Mouse (Mus musculus) hindbrain, embryonic 12.5 days (tissue): ENCODE data around the gene Mrc2. TPM values are rescaled to one million over a fixed set of nuclear protein-coding genes. Genes with fewer than 3 reads are reported as not detected.
A peak's percentile ranks its signal among the peaks of the same experiment; 100 is the strongest.

Source experiments
- ATAC-seq: fragments of 200-750 bp; cut with Nextera tagmentation; 2 replicates; pipeline ENCODE4 v1.8.0; 2017; ENCODE audit warnings: moderate TSS enrichment; ENCODE audit not compliant: low FRiP score
- H3K27ac ChIP-seq: fragments of 300-500 bp; sonication (generic); 2 replicates; pipeline ENCODE4 v1.5.1; 2016; ENCODE audit warnings: mild to moderate bottlenecking
- H3K27me3 ChIP-seq: fragments of 300-500 bp; sonication (generic); 2 replicates; pipeline ENCODE4 v1.6.1; 2016; ENCODE audit warnings: mild to moderate bottlenecking
- H3K36me3 ChIP-seq: fragments of 300-500 bp; sonication (generic); 2 replicates; pipeline ENCODE4 v1.6.1; 2016; ENCODE audit warnings: mild to moderate bottlenecking
- H3K4me1 ChIP-seq: fragments of 300-500 bp; sonication (generic); 2 replicates; pipeline ENCODE4 v1.6.1; 2016
- H3K4me2 ChIP-seq: fragments of 300-500 bp; sonication (generic); replicated peaks from 2 replicates; pipeline ENCODE4 v1.6.1; 2016; ENCODE audit warnings: mild to moderate bottlenecking
- H3K4me3 ChIP-seq: fragments of 300-500 bp; sonication (generic); 2 replicates; pipeline ENCODE4 v1.5.1; 2016; ENCODE audit warnings: mild to moderate bottlenecking
- H3K9ac ChIP-seq: fragments of 300-500 bp; sonication (generic); 2 replicates; pipeline ENCODE4 v1.6.1; 2016; ENCODE audit warnings: mild to moderate bottlenecking, moderate library complexity
- H3K9me3 ChIP-seq: fragments of 300-500 bp; sonication (generic); replicated peaks from 2 replicates; pipeline ENCODE4 v1.6.1; 2016; ENCODE audit warnings: mild to moderate bottlenecking
- WGBS: fragments of 180-500 bp; shearing (Covaris S2); methylation state at CpG from one replicate; pipeline ENCODE4 v1.1.7; 2016; 5-methylcytosine and 5-hydroxymethylcytosine counted together
- polyA plus RNA-seq: library from polyadenylated mRNA; unstranded; fragments of >200 nt; fragmentation: Nextera tagmentation; extraction: Ambion mirVana; gene quantifications from 2 replicates; pipeline ENCODE4 v1.2.1, GENCODE M21; 2016

Mrc2 gene
- polyA plus RNA-seq, 1 experiment from 2014 or later: 21.5 TPM

DNA sequence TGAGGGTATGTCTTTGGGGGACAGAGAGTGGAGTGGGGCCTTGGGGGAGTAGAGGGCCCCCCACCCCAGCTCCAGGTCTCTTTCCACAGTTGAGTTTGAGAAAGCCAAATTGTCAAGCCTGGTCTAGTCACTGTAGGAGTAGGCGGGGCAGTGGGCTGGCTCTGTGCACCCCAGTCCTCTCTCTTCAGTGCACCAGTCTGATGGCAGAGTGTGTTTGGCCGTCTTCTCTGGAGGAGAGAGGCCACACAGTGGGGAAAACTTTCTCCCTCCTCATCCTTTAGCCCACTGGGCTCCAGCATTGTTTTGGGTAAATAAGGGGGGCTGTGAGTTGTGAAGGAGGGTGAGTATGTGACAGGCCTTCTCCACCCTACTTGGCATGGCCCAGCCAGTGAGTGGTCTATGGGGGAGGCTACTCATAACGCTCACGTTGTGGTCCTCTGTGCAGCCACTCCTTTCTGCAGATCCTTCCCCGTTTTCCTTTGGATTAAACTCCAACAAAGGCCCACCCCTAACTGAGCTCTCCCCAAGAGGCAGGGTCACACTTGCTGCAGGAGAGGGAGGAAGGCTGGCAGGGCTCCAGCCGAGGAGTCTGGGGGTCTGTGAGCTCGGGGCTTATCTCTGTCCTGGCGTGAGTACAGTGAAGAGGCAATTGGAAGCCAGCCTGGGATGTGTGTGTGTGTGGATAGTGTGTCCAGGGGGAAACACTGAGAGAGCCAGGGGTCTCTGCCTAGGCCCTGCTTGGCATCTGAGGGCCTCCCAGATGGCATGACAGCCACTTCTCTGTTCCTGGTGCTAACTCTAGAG lies 41.6 kb downstream of the Mrc2 start:
- Histone ChIP-seq H3K9me3 (no peaks in the 10 kb centered on the region), H3K4me1 (peaks cover 20% of the 10 kb centered on the region), H3K4me3 (no peak overlapping the region), H3K36me3 (no peaks in the 10 kb centered on the region; the same call in 1 of the 2 replicates), H3K9ac (no peak overlapping the region), H3K27ac (peak overlapping the region; percentile 7; the same call in 1 of the 2 replicates), H3K27me3 (no peaks in the 10 kb centered on the region), H3K4me2 (no peak overlapping the region)
- WGBS: 63% methylated on average over 8 of the region's 8 CpGs
- no peak for ATAC-seq

DNA sequence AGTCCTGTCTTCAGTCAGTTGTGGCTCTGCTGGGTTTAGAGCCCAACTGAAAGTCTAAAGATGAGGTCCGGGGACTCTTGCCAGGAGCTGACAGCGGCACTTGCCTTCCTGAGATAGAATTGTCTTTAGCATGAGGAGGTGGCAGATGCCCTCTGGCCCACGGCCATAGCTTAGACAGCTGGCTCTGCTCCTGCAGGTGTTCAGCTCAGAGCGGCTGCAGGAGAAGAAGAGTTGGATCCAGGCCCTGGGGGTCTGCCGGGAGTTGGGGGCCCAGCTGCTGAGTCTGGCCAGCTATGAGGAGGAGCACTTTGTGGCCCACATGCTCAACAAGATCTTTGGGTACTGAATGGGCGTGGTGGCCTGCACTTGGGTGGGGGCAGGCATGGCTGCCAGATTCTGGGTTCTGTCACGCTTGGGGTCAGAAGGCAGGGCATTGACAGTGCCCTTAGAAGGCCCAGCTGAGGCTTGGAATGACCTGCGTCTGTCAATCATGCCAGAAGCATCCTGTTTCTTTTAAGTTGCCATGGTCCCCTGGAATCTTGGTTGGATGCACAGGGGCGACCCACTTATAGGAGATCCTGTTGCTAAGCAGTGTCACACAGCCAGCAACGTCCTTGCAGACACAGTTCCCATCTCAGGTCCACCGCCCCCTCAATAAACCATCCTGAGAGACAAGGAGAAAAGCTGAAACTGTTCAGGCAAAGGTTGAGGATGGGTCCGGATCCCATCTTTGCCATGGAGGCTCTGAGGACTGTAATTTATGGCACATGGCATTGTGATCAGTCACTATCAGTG lies 46.4 kb downstream of the Mrc2 start:
- H3K4me3 ChIP-seq: no peak overlapping the region
- ATAC-seq: no peak
- no peaks in the 10 kb centered on the region for H3K27me3 ChIP-seq
- 0 out of 2 replicates have a peak, but pooled peaks cover 6% of the 10 kb centered on the region for H3K4me1 ChIP-seq
- H3K9me3 ChIP-seq: no peaks in the 10 kb centered on the region
- peaks cover 7% of the 10 kb centered on the region; the same call in 1 of the 2 replicates for H3K36me3 ChIP-seq
- no peak overlapping the region for H3K27ac ChIP-seq
- H3K9ac ChIP-seq: no peak overlapping the region
- WGBS: 72% methylated on average over 12 of the region's 12 CpGs
- no peak overlapping the region for H3K4me2 ChIP-seq

DNA sequence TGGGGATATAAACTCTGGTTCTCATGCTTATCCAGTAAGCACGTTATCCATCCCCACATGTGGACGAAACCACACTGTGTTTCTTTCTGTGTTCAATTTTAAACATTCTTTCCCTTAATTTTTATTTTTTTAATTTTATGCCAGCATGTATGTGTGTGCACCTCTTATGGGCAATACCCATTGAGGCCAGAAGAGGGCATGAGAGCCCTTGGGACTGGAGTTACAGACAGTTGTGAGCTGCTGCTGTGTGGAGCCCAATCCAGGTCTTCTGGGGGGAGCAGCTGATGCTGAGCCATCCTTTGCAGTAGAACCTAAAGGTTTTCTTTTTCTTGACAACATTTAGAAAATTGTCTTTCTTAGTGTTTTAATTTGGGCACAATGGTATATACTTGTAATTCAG lies 52.8 kb downstream of the Mrc2 start:
- H3K4me2 ChIP-seq: no peak overlapping the region
- WGBS: 82% methylated on average over 2 of the region's 2 CpGs
- no peak overlapping the region for H3K9ac ChIP-seq
- H3K4me3 ChIP-seq: no peak overlapping the region
- no peaks in the 10 kb centered on the region for H3K4me1 ChIP-seq
- ATAC-seq: no peak
- H3K27ac ChIP-seq: no peak overlapping the region
- no peaks in the 10 kb centered on the region for H3K9me3 ChIP-seq
- no peaks in the 10 kb centered on the region for H3K27me3 ChIP-seq
- peaks cover 26% of the 10 kb centered on the region; the same call in 1 of the 2 replicates for H3K36me3 ChIP-seq

DNA sequence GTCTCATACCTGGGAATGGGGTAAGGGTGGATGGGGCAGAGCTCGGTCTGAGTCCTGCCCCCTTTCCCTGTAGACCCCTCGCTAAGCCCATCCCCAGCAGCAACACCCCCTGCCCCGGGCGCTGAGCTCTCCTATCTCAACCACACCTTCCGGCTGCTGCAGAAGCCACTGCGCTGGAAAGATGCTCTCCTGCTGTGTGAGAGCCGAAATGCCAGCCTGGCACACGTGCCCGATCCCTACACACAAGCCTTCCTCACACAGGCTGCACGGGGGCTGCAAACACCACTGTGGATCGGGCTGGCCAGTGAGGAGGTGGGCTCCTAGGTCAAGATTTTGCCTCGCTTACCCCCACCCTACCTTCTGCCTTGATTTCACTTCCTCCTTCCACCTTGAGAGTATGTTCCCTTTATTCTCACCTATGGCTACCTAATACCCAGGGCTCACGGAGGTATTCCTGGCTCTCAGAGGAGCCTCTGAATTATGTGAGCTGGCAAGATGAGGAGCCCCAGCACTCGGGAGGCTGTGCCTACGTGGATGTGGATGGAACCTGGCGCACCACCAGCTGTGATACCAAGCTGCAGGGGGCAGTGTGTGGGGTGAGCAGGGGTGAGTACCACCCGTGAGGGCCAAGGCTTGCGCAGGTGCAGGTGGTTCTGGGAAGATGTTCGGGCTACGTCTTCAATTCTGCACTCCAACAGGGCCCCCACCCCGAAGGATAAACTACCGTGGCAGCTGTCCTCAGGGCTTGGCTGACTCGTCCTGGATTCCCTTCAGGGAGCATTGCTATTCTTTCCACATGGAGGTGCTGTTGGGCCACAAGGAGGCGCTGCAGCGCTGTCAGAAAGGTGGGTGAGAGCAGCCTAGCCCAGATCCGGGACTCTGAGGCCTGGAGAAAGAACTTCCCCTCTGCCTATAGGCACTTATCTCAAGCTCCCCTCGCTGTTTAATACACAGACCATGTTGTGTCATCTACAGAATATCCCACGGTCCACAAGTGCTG lies 55.0 kb downstream of the Mrc2 start:
- Histone ChIP-seq H3K4me1 (peaks cover 10% of the 10 kb centered on the region; the same call in 1 of the 2 replicates), H3K9me3 (no peaks in the 10 kb centered on the region), H3K27me3 (no peaks in the 10 kb centered on the region), H3K4me2 (no peak overlapping the region), H3K36me3 (peaks cover 19% of the 10 kb centered on the region; the same call in 1 of the 2 replicates), H3K4me3 (no peak overlapping the region), H3K27ac (no peak overlapping the region), H3K9ac (no peak overlapping the region)
- WGBS: 62% methylated on average over 28 of the region's 28 CpGs
- ATAC-seq: peak; percentile 70

DNA sequence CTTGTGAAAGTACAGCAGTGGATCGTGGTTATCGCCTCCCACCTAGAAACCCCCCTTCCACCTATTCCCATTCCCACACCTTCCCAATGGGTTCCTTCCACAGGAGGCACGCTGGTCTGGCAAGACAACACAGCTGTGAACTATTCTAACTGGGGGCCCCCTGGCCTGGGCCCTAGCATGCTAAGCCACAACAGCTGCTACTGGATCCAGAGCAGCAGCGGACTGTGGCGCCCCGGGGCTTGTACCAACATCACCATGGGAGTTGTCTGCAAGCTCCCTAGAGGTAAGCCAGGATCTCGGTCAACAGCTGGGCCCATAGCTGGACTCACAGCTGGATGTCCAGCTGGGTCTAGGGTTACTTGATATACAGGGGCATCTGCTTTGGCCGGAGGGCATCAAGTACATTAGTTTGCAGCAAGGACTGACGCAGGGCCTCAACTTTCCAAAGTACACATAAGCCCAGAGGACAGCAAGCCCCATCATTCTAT lies 56.1 kb downstream of the Mrc2 start:
- Histone ChIP-seq H3K4me2 (no peak overlapping the region), H3K9ac (no peak overlapping the region), H3K4me1 (peaks cover 15% of the 10 kb centered on the region; the same call in 1 of the 2 replicates), H3K36me3 (peaks cover 19% of the 10 kb centered on the region; the same call in 1 of the 2 replicates), H3K9me3 (no peaks in the 10 kb centered on the region), H3K27me3 (no peaks in the 10 kb centered on the region), H3K27ac (no peak overlapping the region), H3K4me3 (no peak overlapping the region)
- no peak for ATAC-seq
- WGBS: 92% methylated on average over 9 of the region's 9 CpGs

DNA sequence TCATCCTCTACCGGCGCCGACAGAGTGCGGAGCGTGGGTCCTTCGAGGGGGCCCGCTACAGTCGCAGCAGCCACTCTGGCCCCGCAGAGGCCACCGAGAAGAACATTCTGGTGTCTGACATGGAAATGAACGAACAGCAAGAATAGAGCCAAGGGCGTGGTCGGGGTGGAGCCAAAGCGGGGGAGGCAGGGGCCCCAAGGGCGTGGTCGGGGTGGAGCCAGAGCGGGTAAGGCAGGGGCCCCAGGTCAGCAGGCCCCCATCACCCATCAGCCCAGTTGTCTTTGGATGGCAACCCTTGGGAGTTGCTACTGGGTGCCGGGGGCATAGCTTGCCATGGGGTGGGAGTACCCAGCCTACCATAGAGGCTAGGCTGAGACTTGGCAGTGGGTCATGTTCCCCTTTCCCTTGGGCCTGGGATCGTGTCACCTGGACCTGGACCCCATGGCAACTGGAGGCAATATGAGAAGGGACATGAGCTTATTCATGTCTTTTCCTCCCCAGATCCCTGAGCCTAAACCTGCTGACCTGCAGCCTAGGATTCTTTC lies 57.4 kb downstream of the Mrc2 start:
- H3K4me2 ChIP-seq: no peak overlapping the region
- no peak overlapping the region for H3K4me3 ChIP-seq
- H3K9me3 ChIP-seq: no peaks in the 10 kb centered on the region
- H3K4me1 ChIP-seq: peaks cover 15% of the 10 kb centered on the region; the same call in 1 of the 2 replicates
- H3K27ac ChIP-seq: no peak overlapping the region
- H3K9ac ChIP-seq: no peak overlapping the region
- no peaks in the 10 kb centered on the region for H3K27me3 ChIP-seq
- no peak for ATAC-seq
- peaks cover 19% of the 10 kb centered on the region; the same call in 1 of the 2 replicates for H3K36me3 ChIP-seq
- 94% methylated on average over 19 of the region's 19 CpGs for WGBS

DNA sequence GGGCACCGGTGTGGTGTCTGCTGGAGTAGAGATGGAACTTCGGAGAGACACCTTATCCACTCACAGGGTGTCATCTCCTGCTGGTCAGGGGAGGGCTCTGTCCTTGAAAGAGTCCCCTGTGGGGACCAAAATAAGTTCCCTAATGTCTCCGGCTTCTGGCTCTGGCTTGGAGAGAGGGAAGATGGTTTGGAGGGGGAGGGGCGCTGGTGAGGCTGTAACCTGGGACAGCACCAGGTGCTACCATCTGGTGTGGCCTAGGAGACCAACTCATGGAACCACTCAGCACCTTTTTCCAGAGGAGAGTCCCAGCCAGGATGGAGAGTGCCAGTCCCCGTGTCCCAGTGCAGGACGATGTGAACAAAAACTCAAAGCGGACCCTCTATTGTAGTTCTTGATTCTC lies 58.2 kb downstream of the Mrc2 start:
- WGBS: 88% methylated on average over 7 of the region's 7 CpGs
- ATAC-seq: no peak
- Histone ChIP-seq H3K27me3 (no peaks in the 10 kb centered on the region), H3K4me1 (peaks cover 15% of the 10 kb centered on the region; the same call in 1 of the 2 replicates), H3K36me3 (peaks cover 19% of the 10 kb centered on the region; the same call in 1 of the 2 replicates), H3K9me3 (no peaks in the 10 kb centered on the region), H3K9ac (no peak overlapping the region), H3K4me2 (no peak overlapping the region), H3K4me3 (no peak overlapping the region), H3K27ac (no peak overlapping the region)

DNA sequence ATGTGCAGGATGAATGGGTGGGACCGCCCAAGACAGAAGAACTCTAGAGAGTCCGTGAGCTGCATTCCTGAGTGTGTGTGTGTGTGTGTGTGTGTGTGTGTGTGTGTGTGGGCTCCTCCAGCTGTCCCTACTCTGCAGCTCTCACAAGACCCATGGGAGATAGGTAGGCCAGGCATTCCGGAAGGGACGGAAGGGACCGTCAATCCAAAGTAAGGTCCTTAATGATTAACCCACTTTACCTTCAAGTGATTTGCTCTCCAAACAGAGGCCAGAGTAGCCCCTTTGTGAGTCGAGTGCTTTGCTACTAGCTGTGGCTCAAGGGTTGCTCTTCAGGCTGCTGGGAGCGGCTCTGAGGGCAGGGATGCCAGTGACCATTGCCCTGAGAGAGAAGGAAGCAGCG lies 59.7 kb downstream of the Mrc2 start:
- WGBS: 57% methylated on average over 8 of the region's 8 CpGs
- H3K4me3 ChIP-seq: no peak overlapping the region
- no peak for ATAC-seq
- no peak overlapping the region for H3K4me2 ChIP-seq
- H3K27ac ChIP-seq: no peak overlapping the region
- peaks cover 10% of the 10 kb centered on the region; the same call in 1 of the 2 replicates for H3K36me3 ChIP-seq
- peaks cover 15% of the 10 kb centered on the region; the same call in 1 of the 2 replicates for H3K4me1 ChIP-seq
- H3K9ac ChIP-seq: no peak overlapping the region
- H3K9me3 ChIP-seq: no peaks in the 10 kb centered on the region
- no peaks in the 10 kb centered on the region for H3K27me3 ChIP-seq

DNA sequence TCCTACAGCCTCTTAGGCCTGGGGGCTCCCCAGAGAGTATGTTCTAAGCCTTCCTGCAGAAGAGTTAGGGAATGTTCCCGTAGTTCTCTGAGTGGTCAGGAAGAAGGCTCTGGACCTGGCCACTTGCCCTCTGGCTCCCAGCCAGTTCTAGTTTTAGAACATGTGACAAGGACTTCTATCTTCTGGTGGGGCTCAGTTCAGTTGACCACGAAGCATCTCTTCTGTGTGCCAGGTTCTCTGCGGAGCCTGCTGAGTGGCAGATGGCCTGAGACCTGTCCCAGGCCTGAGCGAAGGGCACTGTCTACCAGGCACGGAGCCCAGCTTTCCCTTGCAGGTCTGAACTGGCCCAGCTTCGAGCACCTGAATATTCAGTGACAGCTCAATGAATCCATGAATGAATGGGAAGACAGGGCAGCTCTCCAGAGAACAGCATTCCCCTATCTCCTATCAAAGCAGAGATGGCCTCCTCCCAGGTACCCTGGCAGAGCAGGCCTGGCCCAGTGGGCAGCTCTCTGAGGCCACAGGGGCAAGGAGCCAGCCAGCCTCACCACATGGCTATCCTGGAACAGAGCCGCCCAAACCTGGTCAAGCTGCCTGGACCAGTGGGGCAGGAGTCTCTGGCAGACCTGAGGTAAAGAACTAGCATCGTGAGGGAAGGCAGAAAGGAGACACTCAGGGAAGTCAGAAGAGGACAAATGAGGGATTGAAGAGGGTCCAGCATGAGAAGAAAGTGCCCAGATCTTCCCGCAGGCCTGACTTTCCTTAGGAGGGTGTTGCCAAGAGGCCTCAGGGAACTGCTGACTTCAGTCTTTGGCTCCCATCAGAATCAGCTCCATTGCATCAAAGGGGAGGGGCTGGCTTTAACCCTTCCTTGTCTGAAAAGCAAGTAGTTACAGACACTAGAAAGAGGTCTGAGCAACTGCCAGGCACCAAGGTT lies 60.8 kb downstream of the Mrc2 start:
- H3K27ac ChIP-seq: no peak overlapping the region
- H3K9ac ChIP-seq: peak overlapping the region; percentile 13; the same call in 1 of the 2 replicates
- no peak overlapping the region for H3K4me2 ChIP-seq
- no peak for ATAC-seq
- H3K9me3 ChIP-seq: no peaks in the 10 kb centered on the region
- peaks cover 15% of the 10 kb centered on the region; the same call in 1 of the 2 replicates for H3K4me1 ChIP-seq
- WGBS: 66% methylated on average over 9 of the region's 9 CpGs
- H3K4me3 ChIP-seq: no peak overlapping the region
- H3K27me3 ChIP-seq: no peaks in the 10 kb centered on the region
- H3K36me3 ChIP-seq: peaks cover 10% of the 10 kb centered on the region; the same call in 1 of the 2 replicates

DNA sequence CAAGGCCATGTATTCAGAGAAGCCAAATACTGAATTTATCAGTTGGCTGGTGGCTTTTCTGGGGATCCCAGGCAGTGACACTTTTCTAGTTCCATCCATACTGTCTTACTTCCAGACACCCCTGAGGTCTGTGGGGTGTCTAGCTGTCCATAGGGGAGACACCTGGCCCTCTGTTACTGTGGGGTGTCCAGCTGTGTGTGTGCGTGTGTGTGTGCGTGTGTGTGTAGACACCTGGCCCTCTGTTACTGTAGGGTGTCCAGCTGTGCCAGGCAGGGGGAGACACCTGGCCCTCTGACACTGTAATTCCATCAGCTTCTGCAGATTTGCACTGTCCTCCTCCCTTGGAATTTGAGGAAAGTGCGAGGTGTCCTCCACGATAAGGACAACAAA lies 61.4 kb downstream of the Mrc2 start:
- Histone ChIP-seq H3K36me3 (peaks cover 5% of the 10 kb centered on the region; the same call in 1 of the 2 replicates), H3K9me3 (no peaks in the 10 kb centered on the region), H3K4me1 (peaks cover 15% of the 10 kb centered on the region; the same call in 1 of the 2 replicates), H3K4me3 (no peak overlapping the region), H3K27ac (no peak overlapping the region), H3K27me3 (no peaks in the 10 kb centered on the region), H3K9ac (no peak overlapping the region), H3K4me2 (no peak overlapping the region)
- WGBS: 88% methylated on average over 4 of the region's 4 CpGs
- no peak for ATAC-seq
